ENCODE assay signal across 9 mouse cellular contexts in the genomic region with DNA sequence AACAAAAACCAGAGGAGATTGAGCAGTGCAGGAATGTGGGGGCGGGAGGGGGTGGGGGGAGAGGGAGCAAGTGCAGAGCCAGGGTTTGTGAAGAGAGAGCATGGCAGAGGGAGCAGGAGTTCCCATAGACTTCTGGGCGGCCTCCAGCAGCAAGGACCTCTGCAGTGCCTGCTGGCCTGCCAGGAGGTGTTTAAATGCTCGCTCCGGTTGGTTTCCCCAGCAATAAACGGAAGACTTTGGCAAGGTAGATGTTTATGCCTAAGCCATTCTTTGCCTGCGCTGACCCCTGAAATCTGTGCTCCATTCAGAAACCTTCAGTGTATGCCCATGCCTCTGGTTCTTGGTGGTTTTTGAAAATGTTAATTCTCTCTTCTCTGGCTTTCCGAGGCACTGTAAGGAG. TPM values are rescaled to one million over a fixed set of nuclear protein-coding genes. Genes with fewer than 3 reads are reported as not detected.
DNase-seq lines count a peak whose midpoint lies in the region; ATAC-seq lines count a peak whose summit lies in the region.
"Had no signal": no experiment of that assay in that cellular context is flagged by ENCODE, and none has a peak within 500 bp of the region (broad histone marks: within the 10 kb centered on the region; RNA-seq: fewer than 3 reads in every experiment).

No protein-coding gene starts in this region.

- no peak overlapping the region for H3K9ac ChIP-seq in hindbrain, embryonic 11.5 days (ENCODE audit: low read depth, low read length)
- no peak overlapping the region for H3K9ac ChIP-seq in hindbrain, embryonic 16.5 days (ENCODE audit: low read depth, low read length)
- H3K9ac ChIP-seq in midbrain, embryonic 11.5 days (ENCODE audit: low read length) = no peak overlapping the region
- H3K9ac ChIP-seq: embryonic facial prominence, embryonic 13.5 days had no signal

- H3K27me3 ChIP-seq in hindbrain, embryonic 10.5 days (ENCODE audit: insufficient read depth, poor library complexity, severe bottlenecking) = no peaks in the 10 kb centered on the region
- H3K27me3 ChIP-seq in hindbrain, embryonic 11.5 days (ENCODE audit: control insufficient read depth, insufficient read depth, low read length) = no peaks in the 10 kb centered on the region
- no peaks in the 10 kb centered on the region for H3K27me3 ChIP-seq in hindbrain, embryonic 16.5 days (replicated peaks; ENCODE audit: control insufficient read depth, insufficient read depth, low read length)
- H3K27me3 ChIP-seq in midbrain, embryonic 11.5 days (ENCODE audit: control insufficient read depth, insufficient read depth, low read length) = no peaks in the 10 kb centered on the region
- H3K27me3 ChIP-seq: embryonic facial prominence, embryonic 13.5 days had no signal

- H3K4me3 ChIP-seq in hindbrain, embryonic 10.5 days = no peak overlapping the region
- no peak overlapping the region for H3K4me3 ChIP-seq in hindbrain, embryonic 11.5 days (ENCODE audit: low read depth, low read length)
- H3K4me3 ChIP-seq in hindbrain, embryonic 16.5 days (ENCODE audit: low read length) = no peak overlapping the region
- no peak overlapping the region for H3K4me3 ChIP-seq in midbrain, embryonic 11.5 days (ENCODE audit: low read depth, low read length)
- H3K4me3 ChIP-seq: embryonic facial prominence, embryonic 13.5 days had no signal

- no peak for DNase-seq in hindbrain, embryonic 10.5 days (ENCODE audit: low spot score)
- no peak for DNase-seq in hindbrain, embryonic 11.5 days (ENCODE audit: low spot score)
- peak; percentile 58 for DNase-seq in cerebellum, adult 8-10 months
- DNase-seq in midbrain, embryonic 11.5 days (ENCODE audit: low spot score, missing footprints) = peak; percentile 83
- DNase-seq in spleen, postnatal 4 days (ENCODE audit: low spot score in 2 of 2) = no peak
- no peak for DNase-seq in B cell, adult 2 months

- no peak overlapping the region for H3K4me2 ChIP-seq in hindbrain, embryonic 11.5 days (replicated peaks; ENCODE audit: low read depth, low read length)
- H3K4me2 ChIP-seq in hindbrain, embryonic 16.5 days (ENCODE audit: low read length) = no peak overlapping the region
- H3K4me2 ChIP-seq in midbrain, embryonic 11.5 days = no peak overlapping the region
- H3K4me2 ChIP-seq: embryonic facial prominence, embryonic 13.5 days had no signal

- no peaks in the 10 kb centered on the region for H3K36me3 ChIP-seq in hindbrain, embryonic 10.5 days
- H3K36me3 ChIP-seq in hindbrain, embryonic 11.5 days (ENCODE audit: control insufficient read depth, insufficient read depth, low read length) = no peaks in the 10 kb centered on the region
- H3K36me3 ChIP-seq in hindbrain, embryonic 16.5 days (ENCODE audit: control insufficient read depth, insufficient read depth, low read length) = no peaks in the 10 kb centered on the region
- H3K36me3 ChIP-seq in midbrain, embryonic 11.5 days (ENCODE audit: control insufficient read depth, insufficient read depth, low read length) = no peaks in the 10 kb centered on the region

- H3K9me3 ChIP-seq in hindbrain, embryonic 10.5 days = no peaks in the 10 kb centered on the region
- H3K9me3 ChIP-seq in hindbrain, embryonic 11.5 days (ENCODE audit: control insufficient read depth, low read length) = no peaks in the 10 kb centered on the region
- H3K9me3 ChIP-seq in hindbrain, embryonic 16.5 days (ENCODE audit: control insufficient read depth, low read length) = no peaks in the 10 kb centered on the region
- H3K9me3 ChIP-seq in midbrain, embryonic 11.5 days (ENCODE audit: control insufficient read depth, low read length) = no peaks in the 10 kb centered on the region
- H3K9me3 ChIP-seq: embryonic facial prominence, embryonic 13.5 days had no signal

- ATAC-seq in hindbrain, embryonic 11.5 days (ENCODE audit: low FRiP score) = no peak
- peak; percentile 88 for ATAC-seq in hindbrain, embryonic 16.5 days
- no peak for ATAC-seq in midbrain, embryonic 11.5 days (ENCODE audit: low FRiP score)
- no peak for ATAC-seq in inflammation-experienced regulatory T-cells, adult 6 months

- WGBS in hindbrain, embryonic 10.5 days = 41% methylated on average over 7 of the region's 7 CpGs
- WGBS in hindbrain, embryonic 11.5 days = 43% methylated on average over 6 of the region's 7 CpGs
- 15% methylated on average over 7 of the region's 7 CpGs for WGBS in hindbrain, embryonic 16.5 days
- WGBS in midbrain, embryonic 11.5 days = 34% methylated on average over 7 of the region's 7 CpGs

- peaks cover 46% of the 10 kb centered on the region for H3K4me1 ChIP-seq in hindbrain, embryonic 10.5 days (replicated peaks)
- H3K4me1 ChIP-seq in hindbrain, embryonic 11.5 days (replicated peaks; ENCODE audit: control insufficient read depth, insufficient read depth, low read length) = peaks cover 2% of the 10 kb centered on the region; the same call in 1 of the 2 replicates
- no peaks in the 10 kb centered on the region; the same call in 1 of the 2 replicates for H3K4me1 ChIP-seq in hindbrain, embryonic 16.5 days (ENCODE audit: control insufficient read depth, insufficient read depth, low read depth, low read length)
- H3K4me1 ChIP-seq in midbrain, embryonic 11.5 days (ENCODE audit: control insufficient read depth, insufficient read depth, low read length) = peaks cover 7% of the 10 kb centered on the region

- peak overlapping the region; percentile 77 for H3K27ac ChIP-seq in hindbrain, embryonic 10.5 days
- no peak overlapping the region for H3K27ac ChIP-seq in hindbrain, embryonic 11.5 days (ENCODE audit: low read depth, low read length)
- 0 out of 2 replicates have a peak overlapping the region, but pooled peaks have one; percentile 48 for H3K27ac ChIP-seq in hindbrain, embryonic 16.5 days (ENCODE audit: low read depth, low read length)
- no peak overlapping the region for H3K27ac ChIP-seq in midbrain, embryonic 11.5 days (ENCODE audit: low read depth, low read length)
- H3K27ac ChIP-seq: embryonic facial prominence, embryonic 13.5 days had no signal

RNA-seq across cellular contexts. Expression of a gene that starts 19.0 kb away (rescaled TPM):
- 38.3 and 44.1 TPM in 2 replicates for polyA plus RNA-seq in hindbrain, embryonic 10.5 days (2016; fragmentation: Nextera tagmentation; extraction: Ambion mirVana)
- 26.8 and 28.8 TPM in 2 replicates for polyA plus RNA-seq in hindbrain, embryonic 11.5 days (2014; fragmentation: Nextera tagmentation; extraction: Ambion mirVana)
- 40.7 and 41.5 TPM in 2 replicates for polyA plus RNA-seq in hindbrain, embryonic 16.5 days (2015; fragmentation: Nextera tagmentation; extraction: Ambion mirVana)
- 19.5 and 20.5 TPM in 2 replicates for polyA plus RNA-seq in midbrain, embryonic 11.5 days (2014; fragmentation: Nextera tagmentation; extraction: Ambion mirVana)
- polyA plus RNA-seq in inflammation-experienced regulatory T-cells, adult 6 months (2017; shearing (Covaris generic)) = under 1 TPM in 1 of 3 experiments, not detected in 2; 0.52 TPM

Comparison
In these comparisons a context has a peak if more than half of its experiments do, and no peak if none do; other contexts are left out.
1. H3K27ac ChIP-seq: peak in hindbrain, embryonic 10.5 days (single experiment) and hindbrain, embryonic 16.5 days (single experiment); none in hindbrain, embryonic 11.5 days (single experiment) and midbrain, embryonic 11.5 days (single experiment).
2. DNase-seq: peak in cerebellum, adult 8-10 months (single experiment) and midbrain, embryonic 11.5 days (single experiment); none in hindbrain, embryonic 10.5 days (single experiment), hindbrain, embryonic 11.5 days (single experiment), spleen, postnatal 4 days (0 of 2) and B cell, adult 2 months (0 of 2).
3. RNA of a gene that starts 19.0 kb away (polyA plus RNA-seq): 40.7 to 41.5 TPM in hindbrain, embryonic 16.5 days, 38.3 to 44.1 TPM in hindbrain, embryonic 10.5 days, 26.8 to 28.8 TPM in hindbrain, embryonic 11.5 days and 19.5 to 20.5 TPM in midbrain, embryonic 11.5 days; 0.52 TPM in inflammation-experienced regulatory T-cells, adult 6 months; every median in the first group is over 10 times any median in the second.